Mouse (Mus musculus) intestine, postnatal 0 days (tissue): ENCODE data around the gene Cp. TPM values are rescaled to one million over a fixed set of nuclear protein-coding genes. Genes with fewer than 3 reads are reported as not detected.

ENCODE experiments used
- ATAC-seq: fragments of 200-750 bp; cut with Nextera tagmentation; 2 replicates; pipeline ENCODE4 v1.8.0; 2017; ENCODE audit warnings: mild to moderate bottlenecking, moderate TSS enrichment, moderate library complexity
- H3K27ac ChIP-seq: fragments of 300-500 bp; sonication (generic); 2 replicates; pipeline ENCODE4 v1.5.1; 2014; ENCODE audit warnings: mild to moderate bottlenecking, low read depth, low read length, moderate library complexity
- H3K27me3 ChIP-seq: fragments of 300-500 bp; sonication (generic); replicated peaks from 2 replicates; pipeline ENCODE4 v1.6.1; 2014; ENCODE audit warnings: low read length, mixed read lengths; ENCODE audit not compliant: control insufficient read depth, insufficient read depth
- H3K36me3 ChIP-seq: fragments of 300-500 bp; sonication (generic); 2 replicates; pipeline ENCODE4 v1.6.1; 2014; ENCODE audit warnings: mild to moderate bottlenecking, moderate library complexity; ENCODE audit not compliant: control insufficient read depth, insufficient read depth
- H3K4me1 ChIP-seq: fragments of 300-500 bp; sonication (generic); replicated peaks from 2 replicates; pipeline ENCODE4 v1.6.1; 2014; ENCODE audit warnings: antibody characterized with exemption, low read length, mixed read lengths; ENCODE audit not compliant: control insufficient read depth, insufficient read depth
- H3K4me2 ChIP-seq: fragments of 300-500 bp; sonication (generic); replicated peaks from 2 replicates; pipeline ENCODE4 v1.6.1; 2014; ENCODE audit warnings: low read depth, mild to moderate bottlenecking, moderate library complexity
- H3K4me3 ChIP-seq: fragments of 300-500 bp; sonication (generic); 2 replicates; pipeline ENCODE4 v1.5.1; 2014; ENCODE audit warnings: low read depth, low read length
- H3K9ac ChIP-seq: fragments of 300-500 bp; sonication (generic); 2 replicates; pipeline ENCODE4 v1.6.1; 2014; ENCODE audit warnings: mild to moderate bottlenecking, low read depth, low read length
- H3K9me3 ChIP-seq: fragments of 300-500 bp; sonication (generic); 2 replicates; pipeline ENCODE4 v1.6.1; 2016; ENCODE audit warnings: mixed run types; ENCODE audit not compliant: control insufficient read depth
- CTCF ChIP-seq: sonication (generic); IDR thresholded peaks from 2 replicates; pipeline ENCODE4 v1.5.1; 2016; ENCODE audit warnings: low read depth, mild to moderate bottlenecking, control low read depth, antibody characterized with exemption, moderate library complexity
- WGBS: fragments of 180-500 bp; shearing (Covaris S2); extraction: QIAGEN DNeasy Blood & Tissue Kit; methylation state at CpG from one replicate; pipeline ENCODE4 v1.1.7; 2014; 5-methylcytosine and 5-hydroxymethylcytosine counted together
- polyA plus RNA-seq: library from polyadenylated mRNA; unstranded; fragments of >200 nt; fragmentation: Nextera tagmentation; extraction: Ambion mirVana; gene quantifications from 2 replicates; pipeline ENCODE4 v1.2.1, GENCODE M21; 2015

Cp gene
- polyA plus RNA-seq, 1 experiment from 2014 or later, result 1.2 TPM

GRCm38 (mm10) chr3:20057306-20058196 is 100.7 kb downstream of the Cp start, which contains the start of gene Hltf:
Hltf (plus strand) TSS chr3:20057811.
- peak within 1 kb of the TSS; percentile 77; the same call in 1 of the 2 replicates for H3K27ac ChIP-seq
- H3K4me3 ChIP-seq, result peak within 1 kb of the TSS; percentile 81
- WGBS, result under 1% methylated on average over 51 of the region's 54 CpGs
- peak; percentile 100 for ATAC-seq
- H3K4me2 ChIP-seq, result peak within 1 kb of the TSS; percentile 76
- peaks cover 5% of the 10 kb centered on the region; the same call in 1 of the 2 replicates for H3K36me3 ChIP-seq
- H3K9me3 ChIP-seq, result no peaks in the 10 kb centered on the region
- H3K4me1 ChIP-seq, result no peaks in the 10 kb centered on the region
- 0 out of 2 replicates have a peak, but pooled peaks have one; percentile 1 for TF ChIP-seq CTCF
- no peaks in the 10 kb centered on the region for H3K27me3 ChIP-seq
- peak within 1 kb of the TSS; percentile 78 for H3K9ac ChIP-seq

GRCm38 (mm10) chr3:20058197-20058541 is 101.3 kb downstream of the Cp start:
- Histone ChIP-seq H3K36me3 (peaks cover 7% of the 10 kb centered on the region; the same call in 1 of the 2 replicates), H3K9me3 (no peaks in the 10 kb centered on the region), H3K27ac (peak overlapping the region; percentile 77; the same call in 1 of the 2 replicates), H3K9ac (peak overlapping the region; percentile 78; the same call in 1 of the 2 replicates), H3K4me3 (peak overlapping the region; percentile 81), H3K27me3 (no peaks in the 10 kb centered on the region), H3K4me2 (peak overlapping the region; percentile 76), H3K4me1 (no peaks in the 10 kb centered on the region)
- no peak for ATAC-seq
- no peak for TF ChIP-seq CTCF
- 0% methylated on average over 6 of the region's 9 CpGs for WGBS

Other genes starting within 250 kb of the Cp start
- 6.0 and 6.9 TPM in 2 replicates for gene Hps3, start 78.3 kb downstream of the Cp start, polyA plus RNA-seq
- gene Hltf, start 100.8 kb downstream of the Cp start, polyA plus RNA-seq, result 9.6 and 11.1 TPM in 2 replicates
- gene Gyg, start 198.3 kb downstream of the Cp start, polyA plus RNA-seq, result 42.4 and 45.3 TPM in 2 replicates